Mouse (Mus musculus) frontal cortex, postnatal 14 days (tissue): ENCODE measurements at regions not wholly inside any gene's neighbourhood (a gene's known extent, or its start where the extent isn't known, plus 50 kb on each side); places are given as distances from the start of the nearest gene placed in this dataset.

ENCODE experiments used
- DNase-seq, 2 experiments: peaks; one replicate each; pipeline ENCODE4 v3.0.0; 2022; ENCODE audit warnings: low spot score in 2 of 2

DNA sequence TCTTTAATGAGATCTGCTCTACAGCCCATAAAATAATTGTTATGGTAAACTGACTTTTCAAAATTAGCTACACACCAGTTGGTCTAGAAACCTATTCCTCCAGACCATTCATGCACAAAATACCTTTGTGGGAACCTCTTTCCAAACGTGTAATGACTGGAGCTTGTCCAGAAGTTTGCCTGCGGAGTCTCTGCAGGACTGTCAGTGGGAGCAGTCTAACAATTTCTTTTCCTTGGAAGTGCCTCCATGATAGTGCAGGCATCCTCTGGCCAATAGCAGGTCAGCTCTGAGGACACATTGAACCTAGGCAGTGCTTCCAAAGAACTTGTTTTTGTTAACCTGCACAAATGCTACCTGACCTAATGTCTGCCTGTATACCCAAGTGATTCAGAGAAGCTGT is 932.3 kb downstream of the Pcdh9 start:
- DNase-seq = no peak

DNA sequence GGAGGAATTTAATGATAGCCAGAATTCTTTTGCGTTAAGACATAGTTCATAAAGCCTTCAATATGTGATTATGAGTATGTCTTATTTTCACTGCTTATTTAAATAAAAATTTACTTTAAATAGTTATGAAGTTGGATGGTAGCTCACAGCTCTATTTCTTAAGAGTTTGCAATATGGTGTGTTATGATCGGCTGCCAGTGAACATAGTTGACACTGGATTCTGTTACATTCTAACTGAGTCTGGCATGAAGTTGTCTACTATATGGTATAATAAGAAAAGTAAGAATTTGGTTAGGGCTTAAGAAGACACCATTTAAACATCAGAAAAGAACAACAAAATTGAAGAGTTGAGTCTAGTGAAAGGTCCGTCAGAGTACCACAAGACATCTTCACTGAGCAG is 935.0 kb downstream of the Pcdh9 start:
- no peak for DNase-seq

DNA sequence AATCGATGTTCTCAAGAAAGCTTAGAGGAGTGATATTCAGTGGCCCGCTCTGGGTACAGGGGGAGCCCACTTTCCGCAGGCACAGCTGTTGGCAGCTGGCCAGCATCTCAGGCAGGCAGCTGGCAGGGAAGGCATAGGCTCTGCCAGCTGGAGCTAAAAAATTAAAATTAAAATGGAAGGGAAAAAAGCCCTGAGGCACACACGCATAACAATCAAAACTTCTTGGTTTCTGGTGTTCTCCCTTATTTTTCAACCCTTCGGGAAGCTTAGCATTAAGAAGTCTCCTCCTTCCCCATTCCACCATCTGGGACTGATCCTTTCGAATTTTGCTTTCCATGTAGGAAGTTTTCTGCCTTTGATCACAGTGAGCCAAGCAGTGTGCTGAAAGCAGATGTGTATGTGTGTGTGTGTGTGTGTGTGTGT is 982.8 kb downstream of the Pcdh9 start:
- peak; percentile 6 to 21 for DNase-seq

DNA sequence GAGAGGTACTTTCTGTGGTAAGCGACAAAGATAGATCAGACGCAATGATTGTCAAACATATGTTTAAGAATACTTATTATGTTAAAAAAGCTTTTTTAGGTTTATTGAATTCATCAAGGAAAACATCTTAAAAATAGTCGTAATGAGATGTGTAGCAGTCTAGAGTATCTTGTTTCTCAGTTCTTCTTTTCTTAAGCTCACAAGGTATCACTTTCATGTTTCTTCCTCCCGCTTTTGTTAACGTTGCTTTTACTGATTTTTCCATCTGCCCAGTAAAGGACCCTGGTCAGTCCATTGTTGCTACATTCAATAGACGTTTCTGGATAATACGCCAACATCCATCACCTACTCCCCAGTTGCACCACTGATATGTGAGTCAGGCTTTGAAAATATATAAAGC is 1015.9 kb downstream of the Pcdh9 start:
- no peak for DNase-seq

DNA sequence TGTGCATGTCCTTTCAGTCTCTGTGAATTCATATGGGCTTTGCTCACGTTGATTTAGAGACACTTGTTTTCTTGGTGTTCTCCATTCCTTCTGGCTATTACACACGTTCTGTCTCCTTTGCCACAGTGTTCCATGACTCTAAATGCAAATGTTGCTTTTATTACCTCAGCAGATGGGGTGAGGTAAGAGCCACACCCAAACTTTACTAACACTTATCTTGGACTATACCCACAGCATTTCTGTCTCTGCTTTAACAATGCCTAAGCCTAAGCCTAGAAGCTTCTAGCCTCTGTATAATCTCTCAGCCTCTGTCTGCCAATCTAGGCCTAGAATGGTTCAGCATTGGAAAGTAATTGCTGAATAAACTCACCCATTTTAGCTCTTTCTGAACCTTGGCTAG is 1024.0 kb downstream of the Pcdh9 start:
- no peak for DNase-seq

DNA sequence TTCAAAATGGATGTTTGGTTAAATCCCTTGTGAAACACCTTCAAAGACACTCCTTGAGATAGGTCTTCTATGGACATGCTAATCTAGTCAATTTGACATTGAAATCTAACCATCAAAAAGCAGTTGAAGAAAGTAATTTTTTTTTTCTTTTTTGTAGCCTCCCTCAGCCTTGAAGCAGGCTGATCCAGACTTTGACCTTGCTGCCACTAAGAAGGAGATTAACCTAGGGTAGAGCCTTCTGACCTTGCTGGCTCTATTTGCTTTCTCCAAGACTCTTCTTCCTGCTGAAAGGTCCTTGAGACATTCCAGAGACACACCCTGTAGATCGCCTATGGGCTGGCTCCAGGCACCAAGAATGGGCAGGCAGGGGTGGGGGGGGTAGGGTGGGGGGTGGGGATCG is 1027.5 kb downstream of the Pcdh9 start:
- no peak for DNase-seq

DNA sequence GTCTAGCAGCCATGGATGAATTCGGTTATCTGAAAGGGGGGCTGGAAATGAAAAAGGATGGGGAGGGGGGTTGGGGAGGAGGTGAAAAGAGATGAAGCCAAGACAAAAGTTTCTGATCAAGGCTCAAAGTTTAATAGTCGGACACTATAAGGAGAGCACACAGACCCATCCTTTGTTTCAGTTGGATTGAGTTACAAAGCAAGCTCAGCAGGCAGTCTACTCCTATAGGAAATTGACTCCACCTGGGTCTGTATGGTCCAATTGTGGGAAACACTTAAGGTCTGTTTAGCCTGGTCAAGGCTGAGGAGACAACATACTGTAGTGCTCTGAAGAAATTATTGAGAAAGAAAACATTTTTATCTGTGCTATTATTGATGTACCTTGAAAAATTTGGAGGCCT is 1029.8 kb downstream of the Pcdh9 start:
- DNase-seq = no peak

DNA sequence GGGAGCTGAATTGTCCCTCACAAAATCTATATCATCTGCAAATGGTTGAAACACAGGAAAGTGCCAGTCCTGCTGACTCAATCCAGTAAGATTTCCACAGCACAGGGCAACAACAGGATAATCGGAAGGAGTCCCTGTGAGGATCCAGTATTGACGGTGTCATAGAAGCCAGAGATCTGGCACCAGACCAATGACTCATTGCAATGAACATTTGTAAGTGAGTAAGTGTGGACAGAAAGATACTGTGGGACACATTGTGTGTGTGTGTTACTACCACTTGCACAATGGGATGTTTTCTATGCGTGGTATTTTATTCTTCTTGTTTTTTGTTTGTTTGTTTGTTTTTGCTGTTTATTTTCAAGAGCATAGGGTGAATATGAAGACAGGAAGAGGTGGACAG is 1056.8 kb downstream of the Pcdh9 start:
- DNase-seq = no peak

DNA sequence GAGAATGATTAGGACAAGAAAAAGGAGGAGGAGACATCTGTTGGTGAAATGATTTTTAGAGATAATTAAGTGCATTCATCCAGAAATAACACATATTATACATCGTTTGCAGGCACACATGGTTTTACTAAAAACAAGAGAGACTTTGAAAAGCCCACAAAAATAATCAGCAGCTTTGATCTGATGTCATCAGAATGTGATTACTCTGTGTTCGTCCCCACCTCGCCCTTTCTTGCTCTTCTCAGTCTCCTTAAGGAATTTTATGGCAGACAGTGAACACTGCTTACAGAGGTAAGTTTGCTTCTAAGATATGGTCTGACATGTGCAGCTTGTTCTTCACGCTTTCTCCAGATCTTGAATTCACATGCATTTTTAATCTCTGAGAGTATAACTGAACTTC is 1061.3 kb downstream of the Pcdh9 start:
- DNase-seq = no peak

DNA sequence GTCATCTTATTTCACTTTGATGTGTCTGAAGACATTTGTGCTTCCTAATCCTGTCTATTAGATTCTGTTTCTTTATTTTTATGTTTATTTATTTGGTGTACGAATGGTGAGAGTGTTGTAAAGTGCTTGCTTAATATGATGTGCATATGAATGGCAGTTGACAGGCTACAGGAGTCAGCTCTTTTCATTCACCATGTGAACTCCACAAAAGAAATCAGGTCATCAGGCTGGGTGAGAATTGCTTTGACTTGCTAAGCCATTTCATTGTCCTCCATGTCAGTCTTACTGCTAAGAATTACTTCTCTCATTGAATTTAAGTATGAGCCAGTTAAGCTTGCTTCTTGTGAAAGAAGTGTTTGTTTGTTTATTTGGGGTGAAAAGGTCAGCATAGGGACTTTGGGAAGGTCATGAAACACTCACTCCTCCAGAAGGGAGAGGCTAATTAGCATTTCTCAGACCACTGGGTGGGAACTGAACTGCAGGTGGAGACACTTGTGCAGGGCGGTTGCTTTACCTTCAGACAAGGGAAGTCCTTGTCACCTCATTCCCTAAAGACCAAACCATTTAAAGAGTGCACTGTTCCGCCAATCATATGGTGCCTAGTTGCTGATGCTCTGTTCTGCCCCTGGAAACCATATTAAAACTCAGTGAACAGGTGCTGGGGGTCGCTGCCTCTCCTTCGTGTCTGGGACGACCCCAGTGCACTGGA is 1063.7 kb downstream of the Pcdh9 start:
- no peak for DNase-seq

DNA sequence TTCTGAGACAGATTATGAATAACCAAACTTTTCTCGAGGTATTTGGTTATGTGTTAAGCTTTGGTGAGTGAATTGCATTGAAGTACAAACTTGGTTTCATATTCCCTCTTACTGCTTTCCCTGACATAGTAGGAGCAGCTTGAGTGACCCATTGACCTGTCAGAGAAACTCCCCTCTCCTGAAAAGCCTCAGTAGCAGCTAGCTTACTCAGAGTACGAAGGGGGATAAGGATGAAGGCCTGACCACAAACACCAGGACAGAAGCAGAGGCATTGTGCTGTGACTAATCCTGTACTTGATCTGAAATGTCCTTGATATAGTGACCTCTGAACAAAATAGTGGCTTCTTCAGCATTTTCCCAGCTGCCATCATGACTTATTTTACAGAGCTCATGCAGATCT is 1070.4 kb downstream of the Pcdh9 start:
- DNase-seq = no peak
